Mouse (Mus musculus) spleen, postnatal 36 days (tissue): Measurements from ENCODE around the gene Lrrc74b.

ENCODE experiments used
- DNase-seq, 2 experiments: peaks; one replicate each; pipeline ENCODE4 v3.0.0; 2022; ENCODE audit warnings: low spot score in 2 of 2, mixed read lengths in 1 of 2

The Lrrc74b gene

GRCm38 (mm10) chr16:17496499-17497305 is 64.3 kb downstream of the Lrrc74b start:
- DNase-seq, result peak in 1 of 2 experiments; percentile 6
